Mouse (Mus musculus) heart, postnatal 0 days (tissue): ENCODE data around the gene Elp5.

Experiments
- CTCF ChIP-seq: IDR thresholded peaks from 2 replicates; pipeline ENCODE4 v1.5.1; 2016; ENCODE audit warnings: antibody characterized with exemption, control low read depth, low read depth
- EP300 ChIP-seq: IDR thresholded peaks from 2 replicates; pipeline ENCODE4 v1.6.1; 2016; ENCODE audit warnings: antibody characterized with exemption, low read depth

DNA sequence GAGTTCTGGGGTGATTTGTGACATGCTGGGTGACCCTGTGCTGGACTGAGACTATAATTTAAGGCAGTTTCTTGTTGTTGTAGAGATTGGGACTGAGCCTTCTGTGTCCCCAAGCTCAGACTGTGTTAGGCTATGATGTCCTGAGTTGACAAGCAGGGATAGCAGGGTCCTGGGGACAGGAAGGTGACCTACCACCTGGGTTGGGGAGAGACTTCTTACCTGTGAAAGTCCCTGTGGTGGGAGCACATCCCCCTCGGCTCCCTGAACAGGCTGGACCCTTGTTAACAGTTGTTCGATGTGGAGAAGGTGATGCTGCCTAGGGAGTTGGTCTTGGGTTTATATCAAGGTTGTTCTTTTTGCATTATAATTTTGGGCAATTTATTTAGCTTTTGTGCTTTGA, 20.2 kb upstream of the Elp5 start:
- TF ChIP-seq CTCF = no peak
- no peak for TF ChIP-seq EP300
